Mouse (Mus musculus) Patski (cell line): ENCODE data around the gene Neurog3. TPM values are rescaled to one million over a fixed set of nuclear protein-coding genes. Genes with fewer than 3 reads are reported as not detected.

ENCODE experiments used
- ATAC-seq: fragments of 100-300 bp; one replicate; pipeline ENCODE4 v1.8.0; 2021
- CTCF ChIA-PET: fragments of 350-600 bp; sonication (Branson Sonifier 250); formaldehyde crosslinking; loops from one replicate; lab custom pipeline; 2022; ENCODE audit warnings: inconsistent platforms; lab: Charles Lee
- POLR2A ChIA-PET: fragments of 350-600 bp; sonication (Branson Sonifier 250); formaldehyde crosslinking; loops from one replicate; lab custom pipeline; 2022; ENCODE audit warnings: antibody characterized with exemption, inconsistent platforms; lab: Charles Lee
- DNase-seq: peaks from one replicate; pipeline ENCODE4 v3.0.0-alpha.2; 2011; ENCODE audit warnings: low read depth, low spot score
- H3K27me3 ChIP-seq: fragments of 371-371 bp; one replicate; pipeline ENCODE4 v1.5.1; 2021
- CTCF ChIP-seq: fragments of 100-300 bp; IDR thresholded peaks from one replicate; pipeline ENCODE4 v1.5.1; 2021
- in situ Hi-C: fragments of 300-500 bp; cut with MboI; formaldehyde crosslinking; loops from 3 replicates; pipeline ENCODE4 v1.11.1; 2018; ENCODE audit warnings: low pct_unique_long_range_greater_than_20kb, mixed read lengths
- polyA plus RNA-seq: library from polyadenylated mRNA; unstranded; gene quantifications from one replicate; pipeline ENCODE4 v1.2.3, GENCODE M21; 2021

Neurog3 gene
- polyA plus RNA-seq, 1 experiment from 2014 or later, result not detected

DNA sequence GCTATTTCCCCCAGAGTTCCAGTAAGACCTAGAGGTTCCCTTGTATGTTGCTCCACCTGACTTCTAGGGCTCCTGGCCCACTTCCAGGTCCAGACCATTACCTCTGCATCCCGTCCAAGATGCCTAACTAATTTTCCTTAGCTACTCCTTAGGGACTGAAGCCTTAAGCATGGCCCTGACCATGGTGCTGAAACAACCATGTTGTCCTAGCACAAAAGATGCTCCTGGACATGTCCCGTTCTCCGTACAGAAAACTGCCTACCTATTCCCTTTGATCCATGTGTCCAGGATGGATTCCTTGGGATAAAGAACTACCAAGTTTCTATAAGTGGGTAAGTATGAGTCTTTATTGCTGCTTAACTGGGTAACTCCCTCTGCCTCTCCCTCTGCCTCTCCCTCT lies 5.2 kb downstream of the Neurog3 start:
- peaks cover 29% of the 10 kb centered on the region for H3K27me3 ChIP-seq
- TF ChIP-seq CTCF, result no peak
- ATAC-seq (no peak), DNase-seq (no peak)
- in situ Hi-C loops, result no loop called here
- POLR2A ChIA-PET, result interaction anchor here (0.7 kb wide), 1 partner anchor 23 kb away, joined by 3 read pairs; no protein-coding TSS in a partner anchor
- CTCF ChIA-PET, result no interaction called here

DNA sequence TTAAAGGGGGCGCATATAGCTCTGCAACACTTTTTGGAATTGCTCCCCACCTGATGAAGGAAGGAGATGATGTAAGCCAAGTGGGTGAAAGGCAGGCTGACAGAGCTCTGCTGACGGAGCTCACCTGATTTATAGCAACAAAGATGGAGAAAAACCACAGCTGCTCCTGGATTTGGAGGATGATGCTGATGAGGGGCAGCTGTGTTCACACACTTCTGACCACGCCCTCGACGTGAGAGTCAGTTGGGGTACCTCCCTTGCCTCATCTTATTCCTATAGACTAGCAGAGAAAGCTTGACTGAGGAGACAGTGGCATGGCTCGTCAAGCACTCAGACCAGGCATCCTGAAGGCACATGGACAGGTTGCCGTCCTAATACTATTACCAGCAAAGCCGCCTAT lies 10.9 kb downstream of the Neurog3 start, which contains the start of gene Fam241b:
Gene Fam241b (minus strand): TSS at position 101 of the 400 bp plus-strand sequence.
- CTCF ChIA-PET, result no interaction called here
- H3K27me3 ChIP-seq, result peaks cover 7% of the 10 kb centered on the region
- POLR2A ChIA-PET, result no interaction called here
- in situ Hi-C loops, result no loop called here
- ATAC-seq (no peak), DNase-seq (no peak)
- no peak for TF ChIP-seq CTCF

DNA sequence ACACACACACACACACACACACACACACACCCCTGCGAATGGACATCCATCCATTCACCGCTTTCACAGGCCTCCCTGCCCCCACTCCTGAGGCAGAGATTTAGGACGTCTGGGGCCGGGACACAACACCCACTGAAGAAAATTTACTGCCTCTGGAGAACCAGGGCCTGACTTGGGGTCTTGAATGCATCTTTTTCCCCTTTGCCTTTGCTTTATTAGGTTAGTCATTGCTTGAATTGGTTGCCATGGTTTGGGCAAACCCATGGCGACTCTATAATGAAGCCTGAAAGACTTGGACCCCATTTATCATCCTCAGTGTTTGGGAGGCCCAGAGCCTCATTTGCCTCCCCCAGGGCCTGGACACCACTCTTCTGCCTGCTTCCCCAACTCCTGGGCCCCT lies 13.1 kb downstream of the Neurog3 start:
- TF ChIP-seq CTCF, result no peak
- ChIA-PET CTCF (no interaction called here), POLR2A (no interaction called here)
- peaks cover 14% of the 10 kb centered on the region for H3K27me3 ChIP-seq
- DNase-seq (no peak), ATAC-seq (no peak)
- in situ Hi-C loops, result no loop called here

DNA sequence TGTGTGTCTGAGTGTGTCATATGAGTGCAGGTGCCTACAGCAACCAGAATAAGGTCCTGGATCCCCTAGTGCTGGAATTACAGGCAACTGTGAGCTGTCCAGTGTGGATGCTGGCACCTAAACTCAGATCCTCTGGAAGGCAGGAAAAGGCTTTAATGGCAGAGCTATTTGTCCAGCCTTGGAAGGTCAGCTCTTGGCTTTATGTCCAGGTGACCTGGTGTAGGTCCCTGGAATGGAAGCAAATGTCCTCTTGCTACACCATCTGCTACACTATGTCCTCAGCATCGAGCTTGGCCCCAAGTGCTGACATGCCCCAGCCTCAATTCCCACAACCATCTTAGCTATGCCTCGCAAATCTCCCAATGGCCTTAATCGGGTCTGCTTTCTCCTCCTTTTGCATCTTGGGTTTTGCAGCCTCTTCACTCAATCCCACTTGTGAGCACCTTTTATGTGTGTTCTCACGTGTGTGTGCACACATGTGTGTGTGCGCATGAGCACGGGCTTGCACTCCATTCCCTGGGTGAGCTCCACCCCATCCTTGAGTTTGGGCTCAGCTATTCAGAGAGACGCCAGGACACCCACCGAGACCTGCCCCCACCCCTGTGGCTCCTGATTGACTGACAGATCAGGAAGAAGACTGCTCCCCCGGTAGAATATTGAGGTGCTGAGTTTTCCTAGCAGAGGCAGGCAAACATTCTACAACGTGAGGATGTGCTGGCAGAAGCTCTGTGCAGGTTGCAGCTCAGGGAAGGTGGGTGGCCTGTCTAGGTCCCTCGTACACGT lies 14.8 kb downstream of the Neurog3 start:
- in situ Hi-C loops, result no loop called here
- DNase-seq (no peak), ATAC-seq (no peak)
- TF ChIP-seq CTCF, result no peak
- ChIA-PET CTCF (no interaction called here), POLR2A (interaction anchor here (0.5 kb wide), 1 partner anchor 237 kb away, joined by 4 read pairs; no protein-coding TSS in a partner anchor)
- peaks cover 21% of the 10 kb centered on the region for H3K27me3 ChIP-seq

GRCm38 (mm10) chr10:62149929-62150328 lies 17.0 kb downstream of the Neurog3 start:
- ATAC-seq, result no peak
- no peak for TF ChIP-seq CTCF
- in situ Hi-C loops, result no loop called here
- ChIA-PET CTCF (no interaction called here), POLR2A (no interaction called here)
- peaks cover 29% of the 10 kb centered on the region for H3K27me3 ChIP-seq
- DNase-seq, result no peak

DNA sequence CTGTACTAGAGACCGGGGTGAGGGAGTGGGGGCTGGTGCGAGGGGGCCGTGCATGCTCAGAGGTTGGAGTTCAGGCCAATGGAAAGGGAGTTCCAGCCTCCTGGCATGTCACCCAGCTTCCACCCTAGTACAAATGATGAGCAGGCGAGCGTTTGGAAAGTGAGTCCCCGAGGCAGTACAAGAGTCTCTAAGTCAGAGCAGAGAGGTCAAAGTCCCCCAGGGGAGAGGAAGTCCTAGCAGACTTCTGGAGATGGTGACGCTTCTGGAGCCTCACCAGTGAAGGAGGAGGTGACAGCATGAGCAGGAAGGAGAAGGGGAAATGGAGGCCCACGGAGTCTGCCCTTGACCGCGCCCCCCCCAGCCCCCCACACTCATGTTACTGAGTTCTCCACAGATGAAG lies 29.5 kb downstream of the Neurog3 start:
- DNase-seq (no peak), ATAC-seq (no peak)
- in situ Hi-C loops, result no loop called here
- no peak for TF ChIP-seq CTCF
- POLR2A ChIA-PET, result interaction anchor here (0.8 kb wide), 1 partner anchor 25 kb away, joined by 3 read pairs; no protein-coding TSS in a partner anchor
- peaks cover 35% of the 10 kb centered on the region for H3K27me3 ChIP-seq
- CTCF ChIA-PET, result no interaction called here

DNA sequence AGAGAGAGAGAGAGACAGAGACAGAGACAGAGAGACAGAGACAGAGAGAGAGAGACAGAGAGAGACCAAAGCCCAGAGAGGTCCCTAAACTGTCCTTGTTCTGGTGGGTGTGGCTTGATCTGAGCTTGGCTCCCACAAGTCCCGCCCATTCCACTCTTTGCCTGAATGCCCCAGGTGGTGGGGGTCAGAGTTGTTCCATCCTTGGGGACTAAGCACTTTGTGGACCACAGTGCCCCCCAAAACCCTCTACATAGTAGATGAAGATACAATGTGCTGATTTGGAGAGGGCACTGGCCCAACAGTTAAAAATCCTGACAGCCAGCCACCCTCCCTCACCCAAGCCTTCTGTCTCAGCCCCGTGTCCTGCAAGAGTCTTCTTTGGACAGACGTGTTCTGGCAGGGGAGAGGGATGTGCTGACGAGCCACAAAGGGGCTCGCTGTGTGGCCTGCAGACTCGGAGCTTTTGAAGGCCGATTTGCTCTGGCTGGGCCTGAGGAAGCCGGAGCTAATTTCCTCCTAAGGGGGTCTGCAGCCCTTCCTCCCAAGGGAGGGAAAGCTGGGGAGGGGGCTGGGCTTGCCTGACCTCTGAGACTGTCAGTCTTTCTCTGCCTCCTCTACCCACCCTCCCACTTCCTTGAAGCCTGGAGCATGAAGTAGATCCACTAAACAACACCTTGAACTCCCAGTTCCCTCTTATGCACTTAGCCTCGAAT lies 40.1 kb downstream of the Neurog3 start:
- CTCF ChIA-PET, result interaction anchor here (2.1 kb wide), 1 partner anchor 10 kb away, joined by 9 read pairs; no protein-coding TSS in a partner anchor
- peaks cover 26% of the 10 kb centered on the region for H3K27me3 ChIP-seq
- TF ChIP-seq CTCF, result no peak
- DNase-seq (no peak), ATAC-seq (no peak)
- POLR2A ChIA-PET, result no interaction called here
- in situ Hi-C loops, result loop anchor here (5.0 kb wide), 1 partner anchor 56 kb away; no protein-coding TSS in a partner anchor

DNA sequence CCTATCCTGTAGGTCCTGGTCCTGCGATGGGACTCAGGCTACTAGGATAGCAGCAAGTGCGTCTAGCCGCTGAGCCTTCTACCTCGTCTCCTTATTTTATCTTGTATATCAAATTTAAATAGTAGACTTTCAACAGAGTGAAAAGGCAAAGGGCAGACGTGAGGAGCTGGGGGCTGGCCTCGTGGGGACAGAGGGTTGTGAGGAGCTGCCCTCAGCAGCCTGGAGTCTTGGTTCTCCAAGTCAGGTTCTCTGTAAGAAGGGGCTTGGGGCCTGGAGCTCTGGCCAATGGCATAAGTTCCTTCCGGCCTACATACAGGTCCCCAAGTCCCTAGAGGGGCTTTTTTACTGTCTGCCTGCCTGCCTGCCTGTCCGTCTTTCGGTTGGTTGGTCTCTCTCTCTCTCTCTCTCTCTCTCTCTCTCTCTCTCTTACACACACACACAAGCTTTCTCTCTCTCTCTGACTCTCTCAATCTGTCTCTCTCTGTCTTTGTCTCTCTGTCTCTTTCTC lies 41.1 kb downstream of the Neurog3 start:
- TF ChIP-seq CTCF, result no peak
- CTCF ChIA-PET, result interaction anchor here (2.1 kb wide), 1 partner anchor 9 kb away, joined by 9 read pairs; no protein-coding TSS in a partner anchor
- ATAC-seq (no peak), DNase-seq (no peak)
- in situ Hi-C loops, result loop anchor here (5.0 kb wide), 1 partner anchor 57 kb away; no protein-coding TSS in a partner anchor
- peaks cover 27% of the 10 kb centered on the region for H3K27me3 ChIP-seq
- POLR2A ChIA-PET, result interaction anchor here (0.7 kb wide), 1 partner anchor 164 kb away, joined by 3 read pairs; no protein-coding TSS in a partner anchor

DNA sequence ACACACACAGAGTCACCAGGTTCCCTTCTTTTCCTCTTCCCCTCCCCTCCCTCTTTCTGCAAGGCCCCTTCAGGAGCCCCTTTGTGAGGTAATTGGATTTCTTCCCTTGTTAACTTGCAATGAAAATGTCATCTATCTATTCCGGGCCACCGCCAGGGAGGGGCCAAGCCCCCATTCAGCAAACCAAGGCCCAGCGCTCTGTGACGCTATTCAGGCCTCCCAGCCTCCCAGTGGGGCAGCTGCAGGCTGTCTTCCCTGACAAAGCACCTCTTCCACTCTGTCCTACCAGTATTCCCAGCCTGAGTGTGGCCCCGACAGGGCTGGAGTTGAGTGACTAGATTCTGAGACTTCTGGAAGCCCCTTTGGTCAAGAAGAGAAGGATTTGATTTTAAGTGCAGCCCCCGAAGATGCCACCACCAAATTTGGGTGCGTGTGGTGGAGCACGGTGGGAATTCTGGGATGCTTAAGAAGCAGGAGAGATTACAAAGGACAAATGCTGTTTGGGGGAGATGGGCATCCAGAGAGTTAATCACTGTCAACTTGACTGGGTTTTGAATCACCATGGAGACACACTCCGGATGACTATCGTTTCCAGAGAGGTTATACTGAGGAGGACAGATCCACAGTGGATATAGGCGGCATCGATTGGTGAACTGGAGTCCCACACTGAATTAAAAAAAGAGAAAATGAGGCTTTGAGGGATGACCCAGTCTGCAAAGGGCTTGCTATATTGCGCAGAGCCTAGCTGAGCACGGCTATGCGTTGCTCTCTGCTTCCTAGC lies 41.8 kb downstream of the Neurog3 start:
- ATAC-seq, result no peak
- H3K27me3 ChIP-seq, result peaks cover 27% of the 10 kb centered on the region
- ChIA-PET POLR2A (no interaction called here), CTCF (interaction anchor here (2.1 kb wide), 1 partner anchor 8 kb away, joined by 9 read pairs; no protein-coding TSS in a partner anchor)
- no peak for TF ChIP-seq CTCF
- in situ Hi-C loops, result loop anchor here (5.0 kb wide), 1 partner anchor 57 kb away; no protein-coding TSS in a partner anchor
- no peak for DNase-seq

GRCm38 (mm10) chr10:62179944-62180343 lies 47.1 kb downstream of the Neurog3 start:
- ATAC-seq (no peak), DNase-seq (no peak)
- no peak for TF ChIP-seq CTCF
- peaks cover 10% of the 10 kb centered on the region for H3K27me3 ChIP-seq
- ChIA-PET POLR2A (no interaction called here), CTCF (no interaction called here)
- in situ Hi-C loops, result loop anchor here (10.0 kb wide), 1 partner anchor 205 kb away; no protein-coding TSS in a partner anchor
